Mouse (Mus musculus) thymus, adult 2 months (tissue): Measurements from ENCODE around the gene Rpain.

Experiments
- CTCF ChIP-seq: fragments of 200-500 bp; IDR thresholded peaks from 2 replicates; pipeline ENCODE4 v1.5.1; 2012; ENCODE audit warnings: mild to moderate bottlenecking, control low read depth, low read length, moderate library complexity, borderline replicate concordance; ENCODE audit not compliant: control insufficient read depth, poor library complexity, insufficient read depth; ENCODE audit errors: extremely low read depth
- POLR2A ChIP-seq: fragments of 200-500 bp; IDR thresholded peaks from 2 replicates; pipeline ENCODE4 v1.6.1; 2012; ENCODE audit warnings: mild to moderate bottlenecking, low read length, control low read depth, moderate library complexity; ENCODE audit not compliant: control insufficient read depth, poor library complexity, insufficient read depth; ENCODE audit errors: extremely low read depth

DNA sequence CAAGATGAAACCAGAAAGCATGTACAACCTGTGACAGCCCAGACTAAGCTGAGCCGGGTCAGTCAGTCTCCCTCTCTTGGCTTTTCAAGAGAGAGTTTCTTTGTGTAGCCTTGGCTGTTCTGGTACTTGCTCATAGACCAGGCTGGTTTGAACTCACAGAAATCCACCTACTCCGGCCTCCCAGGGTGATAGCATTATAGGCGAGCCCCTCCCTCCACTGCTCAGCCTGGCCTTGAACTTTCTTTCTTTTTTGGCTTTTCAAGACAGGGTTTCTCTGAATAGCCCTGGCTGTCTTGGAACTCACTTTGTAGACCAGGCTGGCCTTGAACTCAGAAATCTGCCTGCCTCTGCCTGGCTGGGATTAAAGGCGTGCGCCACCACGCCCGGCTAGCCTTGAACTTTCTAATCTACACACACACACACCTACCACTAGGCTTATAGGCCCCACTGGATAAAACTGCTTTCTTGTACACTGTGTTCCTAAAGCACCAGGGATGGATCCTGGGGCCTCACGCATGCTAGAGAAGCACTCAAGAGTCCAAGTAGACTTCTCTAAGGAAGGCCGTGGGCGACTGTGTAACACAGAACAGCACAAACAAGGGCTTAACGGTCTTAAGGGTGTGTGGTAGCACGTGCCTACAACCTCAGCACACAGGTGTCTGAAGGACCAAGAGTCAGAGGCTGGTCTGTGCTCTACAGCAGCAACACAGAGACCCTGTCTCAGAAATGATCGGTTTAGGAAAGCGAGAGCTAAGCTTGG is 10.9 kb downstream of the Rpain start:
- TF ChIP-seq CTCF (no peak), POLR2A (no peak)
